In the genomic region with DNA sequence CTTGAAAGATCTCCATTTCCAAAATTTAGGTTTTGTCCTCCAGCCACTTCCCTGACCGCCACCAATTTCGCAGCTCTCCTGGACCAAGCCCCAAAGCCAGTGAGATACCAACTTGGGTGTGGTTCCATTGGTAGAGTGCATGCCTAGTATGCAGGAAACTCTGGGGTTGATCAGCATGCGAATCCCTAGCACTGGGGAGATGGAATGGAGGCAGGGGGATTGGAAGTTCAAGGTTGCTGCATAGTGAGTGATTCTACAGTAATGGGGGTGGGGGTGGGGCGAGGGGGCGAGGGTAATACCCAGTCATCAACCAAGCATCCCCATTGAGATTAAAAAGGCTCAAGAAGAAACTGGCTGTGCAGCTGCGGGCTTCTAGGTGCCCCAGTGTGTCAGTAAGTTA, we compare ENCODE assay signal across 24 mouse cellular contexts.
"Had no signal": no experiment of that assay in that cellular context is flagged by ENCODE, and none has a peak within 500 bp of the region (broad histone marks: within the 10 kb centered on the region; RNA-seq: fewer than 3 reads in every experiment).

No protein-coding gene starts in this region.

- H3K9ac ChIP-seq: limb, embryonic 13.5 days; liver, embryonic 12.5 days; liver, embryonic 15.5 days; lung, embryonic 15.5 days; neural tube, embryonic 12.5 days; neural tube, embryonic 15.5 days had no signal

- H3K4me2 ChIP-seq: liver, embryonic 12.5 days; liver, embryonic 15.5 days; neural tube, embryonic 15.5 days had no signal

- H3K4me3 ChIP-seq: limb, embryonic 13.5 days; liver, embryonic 12.5 days; liver, embryonic 15.5 days; lung, embryonic 15.5 days; megakaryocyte, embryonic 14.5 days; midbrain, embryonic 10.5 days; neural tube, embryonic 12.5 days; neural tube, embryonic 15.5 days had no signal

- ATAC-seq: liver, embryonic 12.5 days had no signal

- H3K9me3 ChIP-seq: limb, embryonic 10.5 days; limb, embryonic 13.5 days; liver, embryonic 12.5 days; liver, embryonic 15.5 days; lung, embryonic 15.5 days; megakaryocyte, embryonic 14.5 days; midbrain, embryonic 10.5 days; neural tube, embryonic 12.5 days; neural tube, embryonic 15.5 days had no signal

- DNase-seq: kidney, adult 8-10 months; kidney, postnatal 14 days; kidney, postnatal 4 days; layer of hippocampus, postnatal 36 days; liver; lung, adult 18-20 months; lung, postnatal 36 days; midbrain, embryonic 14.5 days; right cerebral cortex, adult 18-20 months; right cerebral cortex, postnatal 14 days; right cerebral cortex, postnatal 4 days; thymus, adult 2 months; thymus, postnatal 14 days; thymus, postnatal 4 days had no signal

- H3K27ac ChIP-seq: limb, embryonic 13.5 days; liver, embryonic 12.5 days; liver, embryonic 15.5 days; lung, embryonic 15.5 days; midbrain, embryonic 10.5 days; neural tube, embryonic 12.5 days; neural tube, embryonic 15.5 days; stomach, postnatal 0 days had no signal

- H3K36me3 ChIP-seq: limb, embryonic 10.5 days; limb, embryonic 13.5 days; liver, embryonic 12.5 days; liver, embryonic 15.5 days; lung, embryonic 15.5 days; midbrain, embryonic 10.5 days; neural tube, embryonic 12.5 days; neural tube, embryonic 15.5 days had no signal

- H3K4me1 ChIP-seq: liver, embryonic 12.5 days; liver, embryonic 15.5 days; megakaryocyte, embryonic 14.5 days had no signal
